Mouse (Mus musculus): ENCODE measurements at regions not wholly inside any gene's neighbourhood (a gene's known extent, or its start where the extent isn't known, plus 50 kb on each side); places are given as distances from the start of the nearest gene placed in this dataset.
"Not testable (repeated sequence)": the region's sequence is repeated elsewhere in the genome, so short reads cannot be mapped to it uniquely, and the experiment has no call there.

DNA sequence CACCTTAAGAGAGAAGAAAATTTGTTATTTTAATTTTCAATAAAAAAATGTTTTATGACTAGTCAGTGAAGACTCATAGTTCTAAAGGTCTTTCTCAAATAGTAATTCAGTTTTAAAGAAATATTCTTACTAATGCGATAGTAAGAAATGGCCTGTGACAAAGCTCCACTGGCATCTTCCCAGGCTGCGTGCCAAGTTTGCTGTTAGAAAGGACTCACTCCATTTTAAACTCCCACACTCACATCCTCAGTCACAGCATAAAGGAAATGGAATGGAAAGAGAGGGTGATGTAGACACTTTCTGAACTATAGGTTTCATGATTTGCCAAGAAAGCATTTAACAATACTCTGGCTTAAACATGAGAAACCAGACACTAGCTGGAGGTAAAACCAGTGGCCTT is 436.6 kb downstream of the Mei4 start:
- Histone ChIP-seq H3K4me3 (no peak overlapping the region), H3K36me3 (ENCODE audit: control insufficient read depth, insufficient read depth, low read length) (no peaks in the 10 kb centered on the region), H3K4me1 (ENCODE audit: control insufficient read depth, insufficient read depth, low read length) (no peaks in the 10 kb centered on the region), H3K9ac (ENCODE audit: low read depth, low read length) (no peak overlapping the region), H3K27ac (no peak overlapping the region), H3K79me2 (replicated peaks; ENCODE audit: control insufficient read depth, insufficient read depth, low read length) (no peaks in the 10 kb centered on the region), H3K27me3 (ENCODE audit: control insufficient read depth, insufficient read depth, low read length) (no peaks in the 10 kb centered on the region)
- WGBS, result 61% methylated on average over 2 of the region's 2 CpGs
- TF ChIP-seq EP300 (IDR thresholded peaks at IDR 0.05; ENCODE audit: insufficient read depth, low read depth, low read length), result no peak
- no peak for TF ChIP-seq CTCF (IDR thresholded peaks at IDR 0.05)
- no peak for TF ChIP-seq POLR2A (IDR thresholded peaks at IDR 0.05; ENCODE audit: insufficient read depth, low read depth, low read length)
- DNase-seq, result no peak
- intact Hi-C loops (cut with DNase I), result no loop called here

- TF ChIP-seq CTCF (IDR thresholded peaks at IDR 0.05) (no peak), POLR2A (IDR thresholded peaks at IDR 0.05; ENCODE audit: insufficient read depth, low read depth, low read length) (no peak), EP300 (IDR thresholded peaks at IDR 0.05; ENCODE audit: insufficient read depth, low read depth, low read length) (no peak)
- Histone ChIP-seq H3K9ac (ENCODE audit: low read depth, low read length) (no peak overlapping the region), H3K27ac (no peak overlapping the region), H3K4me3 (no peak overlapping the region), H3K79me2 (replicated peaks; ENCODE audit: control insufficient read depth, insufficient read depth, low read length) (no peaks in the 10 kb centered on the region), H3K36me3 (ENCODE audit: control insufficient read depth, insufficient read depth, low read length) (no peaks in the 10 kb centered on the region), H3K4me1 (ENCODE audit: control insufficient read depth, insufficient read depth, low read length) (no peaks in the 10 kb centered on the region), H3K27me3 (ENCODE audit: control insufficient read depth, insufficient read depth, low read length) (no peaks in the 10 kb centered on the region)
- 68% methylated on average over 2 of the region's 2 CpGs for WGBS
- no peak for DNase-seq
- intact Hi-C loops (cut with DNase I), result no loop called here
These were observed 442.8 kb downstream of the Mei4 start for GRCm38 (mm10) chr9:82306285-82306684.

DNA sequence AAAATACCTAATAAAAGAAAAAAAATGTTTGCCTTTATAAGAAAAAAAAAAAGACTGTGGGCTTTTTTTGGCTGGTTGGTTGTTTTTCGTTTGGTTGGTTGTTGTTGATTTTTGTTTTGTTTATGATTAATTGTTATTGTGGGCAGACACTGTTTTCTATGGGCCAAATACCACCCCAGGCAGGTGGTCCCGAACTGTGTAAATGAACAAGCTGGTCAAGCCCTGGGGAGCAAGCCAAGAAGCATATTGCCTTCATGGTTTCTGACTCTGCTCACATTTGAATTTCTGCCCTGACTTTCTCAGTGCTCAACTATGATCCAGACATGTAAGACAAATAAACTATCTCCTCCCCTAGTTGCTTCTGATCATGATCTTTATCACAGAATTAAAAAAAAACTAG is 449.0 kb downstream of the Mei4 start:
- no peak for TF ChIP-seq EP300 (IDR thresholded peaks at IDR 0.05; ENCODE audit: insufficient read depth, low read depth, low read length)
- TF ChIP-seq POLR2A (IDR thresholded peaks at IDR 0.05; ENCODE audit: insufficient read depth, low read depth, low read length), result no peak
- no peak for TF ChIP-seq CTCF (IDR thresholded peaks at IDR 0.05)
- 56% methylated on average over 2 of the region's 2 CpGs for WGBS

DNA sequence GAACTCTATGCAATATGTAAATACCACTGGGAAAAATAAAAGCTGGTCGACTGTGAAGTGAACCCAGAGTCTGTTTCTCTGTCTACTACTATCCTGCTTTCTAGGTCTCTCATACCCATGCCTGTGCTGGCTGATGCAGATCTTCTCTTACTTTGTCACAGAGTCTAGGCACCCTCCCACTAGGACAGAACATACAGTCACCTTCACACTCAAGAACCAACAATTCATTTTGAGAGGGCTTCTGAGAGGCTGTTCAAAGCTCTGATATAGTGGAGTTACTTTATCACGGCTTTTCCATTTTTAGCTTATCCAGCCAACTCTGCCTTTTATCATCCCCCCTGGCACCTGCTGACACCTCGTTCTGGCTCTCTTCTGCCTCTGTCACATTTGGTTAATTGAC is 477.0 kb downstream of the Mei4 start:
- intact Hi-C loops (cut with DNase I), result no loop called here
- WGBS, result 34% methylated on average over 3 of the region's 3 CpGs
- no peaks in the 10 kb centered on the region for H3K79me2 ChIP-seq (replicated peaks; ENCODE audit: control insufficient read depth, insufficient read depth, low read length)
- H3K27ac ChIP-seq, result no peak overlapping the region
- no peaks in the 10 kb centered on the region; the same call in 1 of the 2 replicates for H3K4me1 ChIP-seq (ENCODE audit: control insufficient read depth, insufficient read depth, low read length)
- no peaks in the 10 kb centered on the region for H3K27me3 ChIP-seq (ENCODE audit: control insufficient read depth, insufficient read depth, low read length)
- DNase-seq, result no peak
- no peak overlapping the region for H3K9ac ChIP-seq (ENCODE audit: low read depth, low read length)
- no peak overlapping the region for H3K4me3 ChIP-seq
- TF ChIP-seq EP300 (IDR thresholded peaks at IDR 0.05; ENCODE audit: insufficient read depth, low read depth, low read length), result no peak
- TF ChIP-seq CTCF (IDR thresholded peaks at IDR 0.05), result no peak
- TF ChIP-seq POLR2A (IDR thresholded peaks at IDR 0.05; ENCODE audit: insufficient read depth, low read depth, low read length), result no peak
- no peaks in the 10 kb centered on the region for H3K36me3 ChIP-seq (ENCODE audit: control insufficient read depth, insufficient read depth, low read length)

More for the DNA sequence above, 449.0 kb downstream of the Mei4 start:
- Histone ChIP-seq H3K9ac (ENCODE audit: low read depth, low read length) (no peak overlapping the region), H3K4me3 (no peak overlapping the region), H3K79me2 (replicated peaks; ENCODE audit: control insufficient read depth, insufficient read depth, low read length) (no peaks in the 10 kb centered on the region), H3K36me3 (ENCODE audit: control insufficient read depth, insufficient read depth, low read length) (no peaks in the 10 kb centered on the region), H3K27me3 (ENCODE audit: control insufficient read depth, insufficient read depth, low read length) (no peaks in the 10 kb centered on the region), H3K4me1 (ENCODE audit: control insufficient read depth, insufficient read depth, low read length) (no peaks in the 10 kb centered on the region), H3K27ac (no peak overlapping the region)
- intact Hi-C loops (cut with DNase I), result no loop called here
- no peak for DNase-seq

GRCm38 (mm10) chr9:82350784-82351183 is 478.6 kb upstream of the Irak1bp1 start:
- H3K27me3 ChIP-seq (ENCODE audit: control insufficient read depth, insufficient read depth, low read length); H3K79me2 ChIP-seq (replicated peaks; ENCODE audit: control insufficient read depth, insufficient read depth, low read length); H3K4me1 ChIP-seq (ENCODE audit: control insufficient read depth, insufficient read depth, low read length); H3K4me3 ChIP-seq; DNase-seq; intact Hi-C loops (cut with DNase I); H3K36me3 ChIP-seq (ENCODE audit: control insufficient read depth, insufficient read depth, low read length); H3K9ac ChIP-seq (ENCODE audit: low read depth, low read length); H3K27ac ChIP-seq: not testable (repeated sequence)

DNA sequence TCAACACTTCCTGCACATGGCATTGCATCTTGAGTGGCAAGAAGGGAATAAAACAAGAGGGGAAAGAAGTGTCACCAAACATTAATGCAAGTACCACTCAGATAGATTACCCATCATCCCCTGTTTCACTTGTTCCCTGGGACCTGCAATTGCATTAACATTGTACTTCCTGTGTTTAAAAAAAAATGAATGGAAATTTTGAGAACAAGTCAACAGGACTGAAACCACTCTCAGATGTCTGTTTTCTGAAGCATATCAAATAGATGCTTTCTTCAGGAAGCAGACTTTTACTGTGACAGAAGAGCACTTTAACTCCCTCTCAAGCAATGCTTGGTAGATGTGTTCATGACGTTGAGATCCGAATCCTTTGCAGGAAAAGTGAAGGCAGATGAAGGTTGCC is 469.8 kb upstream of the Irak1bp1 start:
- Histone ChIP-seq H3K27me3 (ENCODE audit: control insufficient read depth, insufficient read depth, low read length) (no peaks in the 10 kb centered on the region), H3K4me3 (no peak overlapping the region), H3K79me2 (replicated peaks; ENCODE audit: control insufficient read depth, insufficient read depth, low read length) (no peaks in the 10 kb centered on the region), H3K4me1 (ENCODE audit: control insufficient read depth, insufficient read depth, low read length) (no peaks in the 10 kb centered on the region), H3K9ac (ENCODE audit: low read depth, low read length) (no peak overlapping the region), H3K27ac (no peak overlapping the region), H3K36me3 (ENCODE audit: control insufficient read depth, insufficient read depth, low read length) (no peaks in the 10 kb centered on the region)
- 78% methylated on average over 2 of the region's 2 CpGs for WGBS
- TF ChIP-seq EP300 (IDR thresholded peaks at IDR 0.05; ENCODE audit: insufficient read depth, low read depth, low read length), result no peak
- TF ChIP-seq CTCF (IDR thresholded peaks at IDR 0.05), result no peak
- TF ChIP-seq POLR2A (IDR thresholded peaks at IDR 0.05; ENCODE audit: insufficient read depth, low read depth, low read length), result no peak
- no peak for DNase-seq
- intact Hi-C loops (cut with DNase I), result no loop called here
